Mouse (Mus musculus) C2C12 (cell line): ENCODE measurements around the gene Dnah17. TPM values are rescaled to one million over a fixed set of nuclear protein-coding genes. Genes with fewer than 3 reads are reported as not detected.

Source experiments
- H3K27me3 ChIP-seq: one replicate; pipeline ENCODE4 v1.6.1; 2011; ENCODE audit not compliant: control insufficient read depth, insufficient read depth, insufficient read length
- H3K36me3 ChIP-seq: one replicate; pipeline ENCODE4 v1.6.1; 2011; ENCODE audit not compliant: control insufficient read depth, insufficient read depth
- H3K4me3 ChIP-seq: one replicate; pipeline ENCODE4 v1.5.1; 2011; ENCODE audit warnings: mild to moderate bottlenecking, control low read depth; ENCODE audit not compliant: poor library complexity, insufficient read depth, severe bottlenecking
- H3K79me2 ChIP-seq: one replicate; pipeline ENCODE4 v1.6.1; 2011; ENCODE audit not compliant: control insufficient read depth, insufficient read depth
- H3K79me3 ChIP-seq: one replicate; pipeline ENCODE4 v1.6.1; 2011; ENCODE audit warnings: low read depth, control low read depth
- H3ac ChIP-seq: one replicate; pipeline ENCODE3; 2011; ENCODE audit warnings: low read depth; ENCODE audit not compliant: control insufficient read depth, insufficient read length
- CEBPB ChIP-seq: IDR thresholded peaks from one replicate; pipeline ENCODE4 v1.6.1; 2011; ENCODE audit warnings: low read depth, mild to moderate bottlenecking, control low read depth, moderate library complexity
- CTCF ChIP-seq: IDR thresholded peaks from one replicate; pipeline ENCODE4 v1.5.1; 2011; ENCODE audit not compliant: control insufficient read depth, insufficient read depth, insufficient read length
- FOSL1 ChIP-seq: IDR thresholded peaks from one replicate; pipeline ENCODE4 v1.8.0; 2011; ENCODE audit warnings: mild to moderate bottlenecking, low read length; ENCODE audit not compliant: poor library complexity, insufficient read depth, severe bottlenecking
- MAX ChIP-seq: IDR thresholded peaks from one replicate; pipeline ENCODE4 v1.6.1; 2011; ENCODE audit warnings: mild to moderate bottlenecking, control low read depth
- MYOD1 ChIP-seq: IDR thresholded peaks from one replicate; pipeline ENCODE4 v1.6.1; 2011; ENCODE audit warnings: low read depth; ENCODE audit not compliant: control insufficient read depth, insufficient read length
- MYOG ChIP-seq: IDR thresholded peaks from one replicate; pipeline ENCODE4 v1.6.1; 2011; ENCODE audit not compliant: control insufficient read depth, insufficient read length; ENCODE audit errors: extremely low read depth
- USF1 ChIP-seq: IDR thresholded peaks from one replicate; pipeline ENCODE4 v1.6.1; 2011; ENCODE audit warnings: low read depth, mild to moderate bottlenecking, control low read depth, moderate library complexity
- polyA plus RNA-seq: library from polyadenylated mRNA; unstranded; fragments of >200 nt; fragmentation: generic; extraction: Trizol; gene quantifications from one replicate; pipeline ENCODE4 v1.2.1, GENCODE M21; 2012; ENCODE audit warnings: missing spikeins

Gene Dnah17
- polyA plus RNA-seq, 1 experiment = 0.13 TPM

- Histone ChIP-seq H3K79me2 (no peaks in the 10 kb centered on the region), H3K36me3 (no peaks in the 10 kb centered on the region), H3K4me3 (no peak overlapping the region), H3K79me3 (no peaks in the 10 kb centered on the region), H3K27me3 (no peaks in the 10 kb centered on the region), H3ac (no peak overlapping the region)
- TF ChIP-seq MYOG (no peak), MYOD1 (peak; percentile 50), USF1 (peak; percentile 28), MAX (peak; percentile 33), CTCF (no peak), CEBPB (peak; percentile 97), FOSL1 (no peak)
These were observed 151.0 kb downstream of the Dnah17 start for GRCm38 (mm10) chr11:117979388-117979787.

- H3ac ChIP-seq = no peak overlapping the region
- H3K4me3 ChIP-seq = no peak overlapping the region
- no peaks in the 10 kb centered on the region for H3K79me2 ChIP-seq
- H3K27me3 ChIP-seq = no peaks in the 10 kb centered on the region
- H3K79me3 ChIP-seq = no peaks in the 10 kb centered on the region
- no peaks in the 10 kb centered on the region for H3K36me3 ChIP-seq
- TF ChIP-seq CTCF = no peak
These were observed 152.6 kb downstream of the Dnah17 start for GRCm38 (mm10) chr11:117977694-117978360.

- H3K79me2 ChIP-seq = no peaks in the 10 kb centered on the region
- peak; percentile 69 for TF ChIP-seq MYOD1
- no peak for TF ChIP-seq CEBPB
- no peak for TF ChIP-seq FOSL1
- no peaks in the 10 kb centered on the region for H3K27me3 ChIP-seq
- no peak overlapping the region for H3K4me3 ChIP-seq
- H3K79me3 ChIP-seq = no peaks in the 10 kb centered on the region
- no peak overlapping the region for H3ac ChIP-seq
- H3K36me3 ChIP-seq = no peaks in the 10 kb centered on the region
These were observed 154.3 kb downstream of the Dnah17 start for GRCm38 (mm10) chr11:117976081-117976582.

- Histone ChIP-seq H3ac (no peak overlapping the region), H3K27me3 (no peaks in the 10 kb centered on the region), H3K79me3 (no peaks in the 10 kb centered on the region), H3K36me3 (no peaks in the 10 kb centered on the region), H3K4me3 (no peak overlapping the region), H3K79me2 (no peaks in the 10 kb centered on the region)
- TF ChIP-seq MAX = no peak
- no peak for TF ChIP-seq CTCF
- TF ChIP-seq CEBPB = no peak
- no peak for TF ChIP-seq FOSL1
- TF ChIP-seq USF1 = no peak
- no peak for TF ChIP-seq MYOD1
- no peak for TF ChIP-seq MYOG
These were observed 155.0 kb downstream of the Dnah17 start for GRCm38 (mm10) chr11:117975211-117975967.

GRCm38 (mm10) chr11:117974327-117975125 lies 155.9 kb downstream of the Dnah17 start:
- no peaks in the 10 kb centered on the region for H3K36me3 ChIP-seq
- H3K79me2 ChIP-seq = no peaks in the 10 kb centered on the region
- H3K27me3 ChIP-seq = no peaks in the 10 kb centered on the region
- H3K79me3 ChIP-seq = no peaks in the 10 kb centered on the region
- TF ChIP-seq MYOD1 = peak; percentile 74
- no peak for TF ChIP-seq FOSL1
- H3ac ChIP-seq = no peak overlapping the region
- H3K4me3 ChIP-seq = no peak overlapping the region

- Histone ChIP-seq H3ac (no peak overlapping the region), H3K4me3 (no peak overlapping the region), H3K79me2 (peaks cover 4% of the 10 kb centered on the region), H3K36me3 (no peaks in the 10 kb centered on the region), H3K27me3 (no peaks in the 10 kb centered on the region), H3K79me3 (peaks cover 1% of the 10 kb centered on the region)
- TF ChIP-seq MYOD1 = no peak
- no peak for TF ChIP-seq USF1
- TF ChIP-seq MYOG = no peak
- no peak for TF ChIP-seq CTCF
- no peak for TF ChIP-seq MAX
- TF ChIP-seq FOSL1 = no peak
- no peak for TF ChIP-seq CEBPB
These were observed 156.9 kb downstream of the Dnah17 start for GRCm38 (mm10) chr11:117973569-117973968.
